Comparison of ENCODE assay signal across 8 mouse cellular contexts in the genomic region with DNA sequence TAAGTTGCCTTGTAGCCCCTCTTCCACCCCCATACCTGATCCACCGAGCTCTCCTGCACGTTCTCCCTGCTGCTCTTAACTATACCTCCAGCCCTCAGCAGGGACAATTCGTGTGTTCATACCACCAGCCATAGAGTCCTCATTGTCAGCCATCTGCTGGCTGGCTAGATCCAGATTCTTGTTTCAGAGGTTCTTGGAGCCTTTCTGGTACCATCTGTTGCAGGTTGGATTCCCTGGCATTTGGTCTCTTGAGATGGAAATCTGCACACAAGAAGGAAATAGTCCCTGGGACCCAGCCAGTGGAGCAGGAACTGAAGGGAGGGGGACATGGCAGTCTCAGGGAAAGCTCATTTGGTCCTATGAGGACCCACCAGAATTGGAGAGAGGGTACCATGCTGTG. TPM values are rescaled to one million over a fixed set of nuclear protein-coding genes. Genes with fewer than 3 reads are reported as not detected.
DNase-seq lines count a peak whose midpoint lies in the region.
"Had no signal": no experiment of that assay in that cellular context is flagged by ENCODE, and none has a peak within 500 bp of the region (broad histone marks: within the 10 kb centered on the region; RNA-seq: fewer than 3 reads in every experiment).

No protein-coding gene starts in this region.

- intact Hi-C loops in heart, postnatal 10 days (cut with DNase I) = no loop called here

- peak; percentile 69 for DNase-seq in cerebellum, adult 11 months
- DNase-seq in cerebellum, adult 8-10 months = peak; percentile 69
- DNase-seq in layer of hippocampus, adult 9-10 months (ENCODE audit: low spot score) = peak; percentile 41
- DNase-seq in right cerebral cortex, adult 2 months (ENCODE audit: low spot score in 2 of 2) = peak; percentile 14 to 41
- DNase-seq in heart, adult 9 months (ENCODE audit: low spot score in 2 of 2) = no peak
- no peak for DNase-seq in heart, postnatal 10 days
- DNase-seq in adrenal gland, adult 18-20 months (ENCODE audit: low spot score in 2 of 2) = no peak
- DNase-seq: adrenal gland, postnatal 14 days had no signal

RNA-seq across cellular contexts. Expression of a gene that starts 39.1 kb away (rescaled TPM):
- 10 to 100 TPM; 17.2 to 17.7 TPM for total RNA-seq in heart, postnatal 10 days (2021)
- 100 to 1,000 TPM; 573 to 650 TPM for total RNA-seq in adrenal gland, adult 18-20 months (2021)

Comparison
In these comparisons a context has a peak if more than half of its experiments do, and no peak if none do; other contexts are left out.
1. DNase-seq: peak in cerebellum, adult 11 months (single experiment), cerebellum, adult 8-10 months (single experiment), layer of hippocampus, adult 9-10 months (single experiment) and right cerebral cortex, adult 2 months (2 of 2); none in heart, adult 9 months (0 of 2), heart, postnatal 10 days (0 of 2) and adrenal gland, adult 18-20 months (0 of 2).
2. RNA of a gene that starts 39.1 kb away (total RNA-seq): 573 to 650 TPM in adrenal gland, adult 18-20 months; 17.2 to 17.7 TPM in heart, postnatal 10 days; every median in the first group is over 10 times any median in the second.